Mouse (Mus musculus): ENCODE measurements at regions not wholly inside any gene's neighbourhood (a gene's known extent, or its start where the extent isn't known, plus 50 kb on each side); places are given as distances from the start of the nearest gene placed in this dataset.

DNA sequence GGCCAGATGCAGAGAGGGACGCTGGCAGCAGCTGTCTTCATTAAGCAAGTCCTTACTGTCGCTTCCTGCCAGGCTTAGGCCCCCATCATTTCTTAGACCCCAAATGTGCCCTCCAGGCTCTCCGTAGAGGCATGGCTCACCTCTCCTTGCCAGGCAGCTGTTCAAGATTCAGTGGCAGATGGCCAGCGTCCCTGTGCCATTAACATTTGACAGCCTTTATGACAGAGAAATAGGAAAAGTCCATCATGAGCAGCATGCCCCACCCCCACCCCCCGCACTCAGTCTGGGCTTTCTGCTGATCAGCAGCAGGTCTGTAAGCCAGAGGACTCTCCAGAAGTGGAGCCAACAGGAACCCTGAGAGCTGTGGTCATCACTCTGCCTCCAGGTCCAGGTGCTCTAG is 154.7 kb downstream of the Ddx11 start:
- TF ChIP-seq CTCF (IDR thresholded peaks at IDR 0.05; ENCODE audit: low read depth), result no peak
- no peak for TF ChIP-seq EP300 (optimal IDR thresholded peaks at IDR 0.05)
- Histone ChIP-seq H3K4me3 (ENCODE audit: low read depth, low read length) (no peak overlapping the region), H3K27me3 (ENCODE audit: control insufficient read depth, insufficient read depth, low read length) (no peaks in the 10 kb centered on the region), H3K4me1 (replicated peaks; ENCODE audit: control insufficient read depth, insufficient read depth) (no peaks in the 10 kb centered on the region), H3K27ac (replicated peaks) (no peak overlapping the region), H3K4me2 (replicated peaks; ENCODE audit: low read depth) (no peak overlapping the region), H3K36me3 (ENCODE audit: control insufficient read depth, insufficient read depth, low read length) (no peaks in the 10 kb centered on the region), H3K9me3 (ENCODE audit: control insufficient read depth, low read length) (no peaks in the 10 kb centered on the region), H3K9ac (ENCODE audit: low read length) (no peak overlapping the region)
- WGBS, result 75% methylated on average over 5 of the region's 5 CpGs
- ATAC-seq (ENCODE audit: low FRiP score, low TSS enrichment) (no peak), DNase-seq (ENCODE audit: low spot score) (no peak)

DNA sequence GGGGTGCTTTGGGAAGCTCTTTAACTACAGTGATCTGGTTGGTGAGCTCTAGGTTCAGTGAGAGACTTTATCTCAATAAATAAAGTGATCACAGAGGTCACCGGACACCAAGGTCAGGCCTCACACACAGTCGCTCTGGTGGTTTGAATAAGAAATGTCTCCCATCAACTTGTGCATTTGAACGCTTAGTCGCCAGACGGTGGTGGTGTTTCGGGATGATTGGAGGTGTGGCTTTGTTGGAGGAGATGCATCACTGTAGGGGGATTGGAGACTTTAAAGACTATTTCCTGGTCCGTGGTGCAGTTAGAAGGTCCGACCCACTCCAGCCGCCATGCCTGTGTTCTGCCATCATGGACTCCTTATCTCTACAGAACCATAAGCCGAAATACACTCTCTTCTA is 162.0 kb downstream of the Ddx11 start:
- Histone ChIP-seq H3K9me3 (ENCODE audit: control insufficient read depth, low read length) (no peaks in the 10 kb centered on the region), H3K9ac (ENCODE audit: low read length) (no peak overlapping the region), H3K4me3 (ENCODE audit: low read depth, low read length) (no peak overlapping the region), H3K4me1 (replicated peaks; ENCODE audit: control insufficient read depth, insufficient read depth) (no peaks in the 10 kb centered on the region), H3K36me3 (ENCODE audit: control insufficient read depth, insufficient read depth, low read length) (no peaks in the 10 kb centered on the region), H3K27ac (replicated peaks) (no peak overlapping the region), H3K4me2 (replicated peaks; ENCODE audit: low read depth) (no peak overlapping the region), H3K27me3 (ENCODE audit: control insufficient read depth, insufficient read depth, low read length) (no peaks in the 10 kb centered on the region)
- ATAC-seq (ENCODE audit: low FRiP score, low TSS enrichment) (no peak), DNase-seq (ENCODE audit: low spot score) (no peak)
- TF ChIP-seq CTCF (IDR thresholded peaks at IDR 0.05; ENCODE audit: low read depth) (no peak), EP300 (optimal IDR thresholded peaks at IDR 0.05) (no peak)
- 90% methylated on average over 10 of the region's 10 CpGs for WGBS
